In the genomic region with DNA sequence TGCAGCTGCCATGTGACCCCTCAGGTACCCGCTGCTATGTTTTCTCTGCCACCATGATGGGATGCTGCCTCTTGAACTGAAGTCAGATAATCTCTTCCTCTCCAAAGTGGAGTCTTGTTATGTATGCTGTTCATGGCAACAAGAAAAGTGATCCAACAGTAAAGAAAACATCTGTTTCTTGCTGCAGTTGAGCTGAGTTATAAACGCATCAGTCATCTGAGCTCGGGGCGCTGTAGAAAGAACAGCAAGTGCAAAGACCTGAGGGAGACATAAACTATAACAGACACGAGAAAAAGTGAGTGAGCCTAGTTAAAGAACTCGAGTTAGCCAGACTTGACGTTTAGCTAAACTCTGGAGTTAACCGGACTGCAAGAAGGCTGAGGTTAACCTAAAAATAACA, we compare ENCODE assay signal across 20 mouse cellular contexts. TPM values are rescaled to one million over a fixed set of nuclear protein-coding genes. Genes with fewer than 3 reads are reported as not detected.
"Had no signal": no experiment of that assay in that cellular context is flagged by ENCODE, and none has a peak within 500 bp of the region (broad histone marks: within the 10 kb centered on the region; RNA-seq: fewer than 3 reads in every experiment).

No protein-coding gene starts in this region.

- H3K4me2 ChIP-seq: lung, embryonic 15.5 days; midbrain, embryonic 11.5 days; midbrain, embryonic 13.5 days; midbrain, embryonic 15.5 days; neural tube, embryonic 12.5 days had no signal

- H3K4me3 ChIP-seq: lung, embryonic 15.5 days; megakaryocyte, embryonic 14.5 days; midbrain, embryonic 13.5 days; midbrain, embryonic 15.5 days; neural tube, embryonic 12.5 days had no signal

- H3K27me3 ChIP-seq: lung, embryonic 15.5 days; megakaryocyte, embryonic 14.5 days; midbrain, embryonic 13.5 days; midbrain, embryonic 15.5 days; neural tube, embryonic 12.5 days had no signal

- H3K9me3 ChIP-seq: lung, embryonic 15.5 days; megakaryocyte, embryonic 14.5 days; midbrain, embryonic 13.5 days; midbrain, embryonic 15.5 days; neural tube, embryonic 12.5 days had no signal

- H3K9ac ChIP-seq: liver, postnatal 0 days; lung, embryonic 15.5 days; midbrain, embryonic 13.5 days; midbrain, embryonic 15.5 days; neural tube, embryonic 12.5 days had no signal

- H3K27ac ChIP-seq: lung, embryonic 15.5 days; macrophage; midbrain, embryonic 13.5 days; midbrain, embryonic 15.5 days; neural tube, embryonic 12.5 days had no signal

- DNase-seq: liver, postnatal 0 days; lung, adult 2 months; lung, postnatal 14 days; lung, postnatal 36 days; right cerebral cortex, postnatal 14 days; right cerebral cortex, postnatal 4 days; spleen, adult 18-20 months; thymus, adult 18-20 months; thymus, postnatal 14 days; thymus, postnatal 36 days had no signal

- H3K36me3 ChIP-seq: lung, embryonic 15.5 days; midbrain, embryonic 13.5 days; midbrain, embryonic 15.5 days; neural tube, embryonic 12.5 days had no signal

- H3K4me1 ChIP-seq: lung, embryonic 15.5 days; midbrain, embryonic 13.5 days; midbrain, embryonic 15.5 days; neural tube, embryonic 12.5 days had no signal

- ATAC-seq: liver, postnatal 0 days; lung, postnatal 0 days; midbrain, embryonic 13.5 days; midbrain, embryonic 15.5 days had no signal

RNA-seq across cellular contexts. Expression of a gene that starts 55.2 kb away (rescaled TPM):
- total RNA-seq: monocyte, adult 5-6 weeks; neutrophil, adult 5-6 weeks had no signal
- polyA plus RNA-seq: liver, postnatal 0 days; lung, embryonic 15.5 days; macrophage had no signal
